Mouse (Mus musculus): ENCODE data around the gene Inhbc. TPM values are rescaled to one million over a fixed set of nuclear protein-coding genes. Genes with fewer than 3 reads are reported as not detected.

Gene Inhbc
- total RNA-seq, 2 experiments from 2014 or later = not detected

GRCm38 (mm10) chr10:127377700-127378099 lies 7.5 kb upstream of the Inhbc start:
- DNase-seq = no peak
- Histone ChIP-seq H3K27ac (no peak overlapping the region), H3K4me3 (no peak overlapping the region)
- TF ChIP-seq CTCF (IDR thresholded peaks at IDR 0.05) = no peak
- intact Hi-C loops (cut with DNase I) = no loop called here

GRCm38 (mm10) chr10:127371023-127371422 lies 792 bp upstream of the Inhbc start:
- intact Hi-C loops (cut with DNase I) = no loop called here
- no peak for DNase-seq
- no peak for TF ChIP-seq CTCF (IDR thresholded peaks at IDR 0.05)
- no peak overlapping the region for H3K27ac ChIP-seq
- no peak overlapping the region for H3K4me3 ChIP-seq

- no peak for DNase-seq
Observed at GRCm38 (mm10) chr10:127368273-127368672, 2.0 kb downstream of the Inhbc start.

GRCm38 (mm10) chr10:127367116-127367515 lies 3.1 kb downstream of the Inhbc start:
- intact Hi-C loops (cut with DNase I) = no loop called here
- no peak for TF ChIP-seq CTCF (IDR thresholded peaks at IDR 0.05)
- no peak overlapping the region for H3K4me3 ChIP-seq
- DNase-seq = no peak
- H3K27ac ChIP-seq = no peak overlapping the region

More at GRCm38 (mm10) chr10:127368273-127368672, 2.0 kb downstream of the Inhbc start:
- no peak overlapping the region for H3K4me3 ChIP-seq
- no peak overlapping the region for H3K27ac ChIP-seq
- no peak for TF ChIP-seq CTCF (IDR thresholded peaks at IDR 0.05)
- intact Hi-C loops (cut with DNase I) = no loop called here

- Histone ChIP-seq H3K4me3 (no peak overlapping the region), H3K27ac (no peak overlapping the region)
- DNase-seq = no peak
- no peak for TF ChIP-seq CTCF (IDR thresholded peaks at IDR 0.05)
- intact Hi-C loops (cut with DNase I) = no loop called here
Observed at GRCm38 (mm10) chr10:127360714-127361113, 9.5 kb downstream of the Inhbc start.

- no peak for DNase-seq
- no peak for TF ChIP-seq CTCF (IDR thresholded peaks at IDR 0.05)
- H3K4me3 ChIP-seq = no peak overlapping the region
- intact Hi-C loops (cut with DNase I) = no loop called here
- H3K27ac ChIP-seq = peak overlapping the region; percentile 90
Observed at GRCm38 (mm10) chr10:127355336-127355735, 14.9 kb downstream of the Inhbc start.

- peak within 1 kb of the TSS; percentile 90 for H3K27ac ChIP-seq
- peak; percentile 58 for DNase-seq
- H3K4me3 ChIP-seq = no peak within 1 kb of the TSS
- intact Hi-C loops (cut with DNase I) = loop anchor here (5.0 kb wide), 1 partner anchor 83 kb away; no protein-coding TSS in a partner anchor
- TF ChIP-seq CTCF (IDR thresholded peaks at IDR 0.05) = peak; percentile 61
Observed at GRCm38 (mm10) chr10:127353909-127354895, 16.0 kb downstream of the Inhbc start, which contains the start of gene Inhbe. TSS of gene Inhbe (minus strand) at chr10:127354411.

- no peak overlapping the region for H3K27ac ChIP-seq
- H3K4me3 ChIP-seq = no peak overlapping the region
- TF ChIP-seq CTCF (IDR thresholded peaks at IDR 0.05) = no peak
- intact Hi-C loops (cut with DNase I) = loop anchor here (5.0 kb wide), 1 partner anchor 85 kb away; no protein-coding TSS in a partner anchor
- DNase-seq = no peak
Observed at GRCm38 (mm10) chr10:127352766-127353165, 17.5 kb downstream of the Inhbc start.

GRCm38 (mm10) chr10:127352187-127352586 lies 18.0 kb downstream of the Inhbc start:
- H3K27ac ChIP-seq = no peak overlapping the region
- intact Hi-C loops (cut with DNase I) = loop anchor here (5.0 kb wide), 1 partner anchor 85 kb away; no protein-coding TSS in a partner anchor
- no peak for TF ChIP-seq CTCF (IDR thresholded peaks at IDR 0.05)
- no peak overlapping the region for H3K4me3 ChIP-seq
- DNase-seq = no peak

GRCm38 (mm10) chr10:127351719-127352118 lies 18.5 kb downstream of the Inhbc start:
- intact Hi-C loops (cut with DNase I) = loop anchor here (5.0 kb wide), 1 partner anchor 86 kb away; no protein-coding TSS in a partner anchor
- no peak for TF ChIP-seq CTCF (IDR thresholded peaks at IDR 0.05)
- no peak overlapping the region for H3K4me3 ChIP-seq

GRCm38 (mm10) chr10:127351285-127351595 lies 19.0 kb downstream of the Inhbc start:
- DNase-seq = no peak
- no peak overlapping the region for H3K4me3 ChIP-seq
- TF ChIP-seq CTCF (IDR thresholded peaks at IDR 0.05) = no peak
- intact Hi-C loops (cut with DNase I) = loop anchor here (5.0 kb wide), 1 partner anchor 86 kb away; no protein-coding TSS in a partner anchor
- H3K27ac ChIP-seq = no peak overlapping the region

More at GRCm38 (mm10) chr10:127351719-127352118, 18.5 kb downstream of the Inhbc start:
- no peak for DNase-seq
- H3K27ac ChIP-seq = no peak overlapping the region

GRCm38 (mm10) chr10:127350594-127351284 lies 19.5 kb downstream of the Inhbc start:
- peak; percentile 86 for TF ChIP-seq CTCF (IDR thresholded peaks at IDR 0.05)
- intact Hi-C loops (cut with DNase I) = loop anchor here (5.0 kb wide), 1 partner anchor 87 kb away; no protein-coding TSS in a partner anchor
- 0 out of 2 replicates have a peak overlapping the region, but pooled peaks have one; percentile 12 for H3K27ac ChIP-seq
- peak overlapping the region; percentile 50 for H3K4me3 ChIP-seq
- DNase-seq = peak; percentile 78

Measured in gastrocnemius, adult 2 months (tissue).